Mouse (Mus musculus): ENCODE results near the gene Snx30. TPM values are rescaled to one million over a fixed set of nuclear protein-coding genes. Genes with fewer than 3 reads are reported as not detected.
A peak's percentile ranks its signal among the peaks of the same experiment; 100 is the strongest.

The Snx30 gene
- polyA plus RNA-seq, 1 experiment from 2014 or later = 5.0 TPM

GRCm38 (mm10) chr4:59765385-59766005, 40.1 kb upstream of the Snx30 start:
- whole genome bisulfite sequencing (ENCODE audit: insufficient replicate concordance) = 44% methylated on average over 7 of the region's 7 CpGs
- Histone ChIP-seq H3K9ac (ENCODE audit: low read depth, low read length) (no peak overlapping the region), H3K4me2 (ENCODE audit: low read depth, low read length) (no peak overlapping the region), H3K36me3 (ENCODE audit: control insufficient read depth, insufficient read depth) (peaks cover 3% of the 10 kb centered on the region; the same call in 1 of the 2 replicates), H3K9me3 (replicated peaks; ENCODE audit: control insufficient read depth, low read length) (no peaks in the 10 kb centered on the region), H3K27ac (ENCODE audit: low read length) (no peak overlapping the region), H3K4me3 (ENCODE audit: low read depth, low read length) (no peak overlapping the region), H3K27me3 (ENCODE audit: control insufficient read depth, insufficient read depth, low read depth, low read length) (no peaks in the 10 kb centered on the region), H3K4me1 (ENCODE audit: control insufficient read depth, low read depth, low read length) (no peaks in the 10 kb centered on the region; the same call in 1 of the 2 replicates)
- peak; percentile 37; the same call in 1 of the 2 replicates for ATAC-seq (ENCODE audit: low read depth)

DNA sequence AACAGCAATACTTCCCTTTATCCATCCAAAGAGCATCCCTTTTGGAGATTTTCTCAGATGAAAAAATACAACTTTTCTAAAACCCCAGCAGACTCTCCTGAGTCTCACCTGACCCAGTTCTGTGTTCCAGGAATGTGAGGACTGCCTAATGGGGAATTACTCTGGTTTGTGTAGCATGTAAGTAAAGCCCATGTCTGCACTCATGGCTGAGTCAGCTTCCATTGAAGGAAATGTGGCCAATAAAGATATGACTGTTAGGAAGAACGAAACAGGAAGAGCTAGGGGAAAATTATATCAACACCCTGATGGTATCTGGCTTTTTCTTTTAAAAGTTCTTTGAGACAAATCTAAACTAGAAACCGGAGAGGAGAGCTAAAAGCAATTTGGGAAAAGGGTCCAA, 37.9 kb upstream of the Snx30 start:
- Histone ChIP-seq H3K9me3 (replicated peaks; ENCODE audit: control insufficient read depth, low read length) (no peaks in the 10 kb centered on the region), H3K27ac (ENCODE audit: low read length) (no peak overlapping the region), H3K9ac (ENCODE audit: low read depth, low read length) (no peak overlapping the region), H3K36me3 (ENCODE audit: control insufficient read depth, insufficient read depth) (peaks cover 19% of the 10 kb centered on the region), H3K4me3 (ENCODE audit: low read depth, low read length) (no peak overlapping the region), H3K4me2 (ENCODE audit: low read depth, low read length) (no peak overlapping the region), H3K4me1 (ENCODE audit: control insufficient read depth, low read depth, low read length) (no peaks in the 10 kb centered on the region; the same call in 1 of the 2 replicates), H3K27me3 (ENCODE audit: control insufficient read depth, insufficient read depth, low read depth, low read length) (no peaks in the 10 kb centered on the region)
- WGBS (ENCODE audit: insufficient replicate concordance) = 25% methylated on average over 2 of the region's 2 CpGs
- no peak for ATAC-seq (ENCODE audit: low read depth)

DNA sequence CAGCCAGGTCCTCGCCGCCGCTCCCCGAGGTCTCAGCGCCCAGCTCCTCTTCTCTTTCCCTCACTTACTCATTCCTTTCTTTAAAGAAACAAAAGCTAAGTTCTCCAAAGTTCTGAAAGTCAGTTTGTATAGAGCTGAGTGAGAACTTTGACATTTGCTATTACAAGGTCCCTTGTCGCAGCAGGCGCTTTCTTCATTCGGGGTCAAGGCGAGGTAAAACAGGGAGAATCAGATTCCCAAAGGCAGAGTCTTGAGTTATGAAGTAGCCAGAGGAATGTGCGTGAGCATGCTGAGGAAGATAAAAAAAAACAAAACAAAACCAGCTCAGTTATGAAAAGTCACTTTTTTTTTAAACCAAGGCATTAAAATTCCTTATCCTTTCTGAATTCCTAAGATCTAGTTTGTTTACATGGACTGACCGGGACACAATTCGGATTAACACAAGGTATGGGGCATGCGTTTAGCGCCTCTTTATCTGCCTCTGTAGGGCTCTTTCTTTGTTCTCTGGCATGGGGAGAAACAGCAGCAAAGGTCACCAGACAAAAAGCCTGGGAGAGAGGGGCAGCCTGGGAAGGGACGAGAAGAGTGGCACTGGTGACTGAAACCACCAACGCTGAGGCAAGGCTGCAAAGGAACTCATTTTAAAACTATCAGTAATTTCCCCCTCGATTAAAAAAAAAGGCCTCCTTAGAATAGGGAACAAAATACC, 33.3 kb upstream of the Snx30 start:
- H3K9ac ChIP-seq (ENCODE audit: low read depth, low read length) = no peak overlapping the region
- H3K4me1 ChIP-seq (ENCODE audit: control insufficient read depth, low read depth, low read length) = no peaks in the 10 kb centered on the region
- H3K4me2 ChIP-seq (ENCODE audit: low read depth, low read length) = no peak overlapping the region
- no peak for ATAC-seq (ENCODE audit: low read depth)
- peaks cover 28% of the 10 kb centered on the region for H3K36me3 ChIP-seq (ENCODE audit: control insufficient read depth, insufficient read depth)
- no peak overlapping the region for H3K4me3 ChIP-seq (ENCODE audit: low read depth, low read length)
- H3K9me3 ChIP-seq (replicated peaks; ENCODE audit: control insufficient read depth, low read length) = no peaks in the 10 kb centered on the region
- H3K27ac ChIP-seq (ENCODE audit: low read length) = no peak overlapping the region
- no peaks in the 10 kb centered on the region for H3K27me3 ChIP-seq (ENCODE audit: control insufficient read depth, insufficient read depth, low read depth, low read length)
- WGBS (ENCODE audit: insufficient replicate concordance) = 80% methylated on average over 17 of the region's 17 CpGs

DNA sequence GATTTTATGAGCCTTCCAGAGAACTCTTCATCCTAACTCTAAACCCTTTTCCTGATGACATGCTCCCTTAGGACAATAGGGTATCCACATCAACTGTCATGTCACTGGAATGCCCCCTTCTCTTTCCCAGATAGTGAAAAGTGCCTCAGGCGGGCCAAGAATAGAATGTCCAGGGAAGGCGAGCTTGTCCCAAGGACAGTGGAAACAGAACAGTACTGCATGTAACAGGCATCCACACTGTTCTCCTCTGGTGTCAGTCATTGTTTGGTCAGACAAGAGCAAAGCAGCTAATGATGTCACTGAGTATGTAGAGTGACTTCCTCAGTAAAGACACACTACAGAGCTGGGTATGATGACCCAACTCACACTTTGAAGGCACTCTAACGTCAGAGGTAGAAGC, 27.8 kb upstream of the Snx30 start:
- Histone ChIP-seq H3K9me3 (replicated peaks; ENCODE audit: control insufficient read depth, low read length) (no peaks in the 10 kb centered on the region), H3K9ac (ENCODE audit: low read depth, low read length) (no peak overlapping the region)

DNA sequence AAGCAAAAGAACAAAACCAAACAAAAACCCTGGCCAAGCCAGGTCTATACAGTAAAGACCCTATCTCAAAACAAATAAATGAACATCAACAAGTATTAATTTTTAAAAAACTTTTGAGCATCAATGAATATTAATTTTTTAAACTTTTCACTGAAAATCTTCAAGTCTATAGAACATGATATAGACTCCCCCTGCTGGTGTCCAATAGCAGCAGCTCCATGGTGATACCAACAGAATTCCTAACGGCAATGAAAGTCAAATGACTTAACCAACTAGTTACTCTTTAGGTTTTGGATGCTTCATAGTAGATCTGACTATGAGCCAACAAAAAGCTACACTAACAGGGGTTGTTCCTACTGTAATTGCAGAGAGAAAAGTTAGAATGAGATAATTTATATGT, 25.1 kb upstream of the Snx30 start:
- H3K4me2 ChIP-seq (ENCODE audit: low read depth, low read length) = no peak overlapping the region
- 48% methylated on average over 1 of the region's 1 CpGs for WGBS (ENCODE audit: insufficient replicate concordance)
- no peak for ATAC-seq (ENCODE audit: low read depth)
- H3K9me3 ChIP-seq (replicated peaks; ENCODE audit: control insufficient read depth, low read length) = no peaks in the 10 kb centered on the region
- no peaks in the 10 kb centered on the region for H3K36me3 ChIP-seq (ENCODE audit: control insufficient read depth, insufficient read depth)
- no peak overlapping the region for H3K4me3 ChIP-seq (ENCODE audit: low read depth, low read length)
- H3K9ac ChIP-seq (ENCODE audit: low read depth, low read length) = no peak overlapping the region
- no peaks in the 10 kb centered on the region for H3K27me3 ChIP-seq (ENCODE audit: control insufficient read depth, insufficient read depth, low read depth, low read length)
- H3K27ac ChIP-seq (ENCODE audit: low read length) = no peak overlapping the region
- peaks cover 12% of the 10 kb centered on the region for H3K4me1 ChIP-seq (ENCODE audit: control insufficient read depth, low read depth, low read length)

More for the DNA sequence above, 27.8 kb upstream of the Snx30 start:
- 65% methylated on average over 3 of the region's 3 CpGs for WGBS (ENCODE audit: insufficient replicate concordance)
- H3K4me2 ChIP-seq (ENCODE audit: low read depth, low read length) = no peak overlapping the region
- peaks cover 11% of the 10 kb centered on the region for H3K4me1 ChIP-seq (ENCODE audit: control insufficient read depth, low read depth, low read length)
- H3K36me3 ChIP-seq (ENCODE audit: control insufficient read depth, insufficient read depth) = peaks cover 9% of the 10 kb centered on the region
- H3K4me3 ChIP-seq (ENCODE audit: low read depth, low read length) = no peak overlapping the region
- H3K27me3 ChIP-seq (ENCODE audit: control insufficient read depth, insufficient read depth, low read depth, low read length) = no peaks in the 10 kb centered on the region
- H3K27ac ChIP-seq (ENCODE audit: low read length) = no peak overlapping the region
- no peak for ATAC-seq (ENCODE audit: low read depth)

GRCm38 (mm10) chr4:59782853-59783684, 22.6 kb upstream of the Snx30 start:
- Histone ChIP-seq H3K9ac (ENCODE audit: low read depth, low read length) (peak overlapping the region; percentile 86), H3K27ac (ENCODE audit: low read length) (peak overlapping the region; percentile 56), H3K4me1 (ENCODE audit: control insufficient read depth, low read depth, low read length) (peaks cover 12% of the 10 kb centered on the region), H3K36me3 (ENCODE audit: control insufficient read depth, insufficient read depth) (no peaks in the 10 kb centered on the region), H3K27me3 (ENCODE audit: control insufficient read depth, insufficient read depth, low read depth, low read length) (no peaks in the 10 kb centered on the region), H3K9me3 (replicated peaks; ENCODE audit: control insufficient read depth, low read length) (no peaks in the 10 kb centered on the region), H3K4me3 (ENCODE audit: low read depth, low read length) (peak overlapping the region; percentile 96), H3K4me2 (ENCODE audit: low read depth, low read length) (peak overlapping the region; percentile 95)
- peak; percentile 25 for ATAC-seq (ENCODE audit: low read depth)
- WGBS (ENCODE audit: insufficient replicate concordance) = under 1% methylated on average over 47 of the region's 47 CpGs

GRCm38 (mm10) chr4:59783685-59784279, 21.9 kb upstream of the Snx30 start:
- no peaks in the 10 kb centered on the region for H3K36me3 ChIP-seq (ENCODE audit: control insufficient read depth, insufficient read depth)
- peak overlapping the region; percentile 86 for H3K9ac ChIP-seq (ENCODE audit: low read depth, low read length)
- peaks cover 12% of the 10 kb centered on the region for H3K4me1 ChIP-seq (ENCODE audit: control insufficient read depth, low read depth, low read length)
- no peaks in the 10 kb centered on the region for H3K27me3 ChIP-seq (ENCODE audit: control insufficient read depth, insufficient read depth, low read depth, low read length)
- H3K4me2 ChIP-seq (ENCODE audit: low read depth, low read length) = peak overlapping the region; percentile 95
- peak overlapping the region; percentile 56 for H3K27ac ChIP-seq (ENCODE audit: low read length)
- H3K9me3 ChIP-seq (replicated peaks; ENCODE audit: control insufficient read depth, low read length) = no peaks in the 10 kb centered on the region
- peak; percentile 96 for ATAC-seq (ENCODE audit: low read depth)
- peak overlapping the region; percentile 96 for H3K4me3 ChIP-seq (ENCODE audit: low read depth, low read length)
- WGBS (ENCODE audit: insufficient replicate concordance) = under 1% methylated on average over 36 of the region's 36 CpGs

- H3K4me1 ChIP-seq (ENCODE audit: control insufficient read depth, low read depth, low read length) = peaks cover 9% of the 10 kb centered on the region
- H3K4me3 ChIP-seq (ENCODE audit: low read depth, low read length) = no peak overlapping the region
- no peaks in the 10 kb centered on the region for H3K36me3 ChIP-seq (ENCODE audit: control insufficient read depth, insufficient read depth)
- no peak overlapping the region for H3K27ac ChIP-seq (ENCODE audit: low read length)
- no peaks in the 10 kb centered on the region for H3K9me3 ChIP-seq (replicated peaks; ENCODE audit: control insufficient read depth, low read length)
- 29% methylated on average over 2 of the region's 2 CpGs for WGBS (ENCODE audit: insufficient replicate concordance)
- no peak overlapping the region for H3K4me2 ChIP-seq (ENCODE audit: low read depth, low read length)
- no peak for ATAC-seq (ENCODE audit: low read depth)
- H3K9ac ChIP-seq (ENCODE audit: low read depth, low read length) = no peak overlapping the region
- H3K27me3 ChIP-seq (ENCODE audit: control insufficient read depth, insufficient read depth, low read depth, low read length) = no peaks in the 10 kb centered on the region
Measured at GRCm38 (mm10) chr4:59785412-59785811, 20.2 kb upstream of the Snx30 start.
